Mouse (Mus musculus) hindbrain, embryonic 16.5 days (tissue): ENCODE data around the gene Crip1. TPM values are rescaled to one million over a fixed set of nuclear protein-coding genes. Genes with fewer than 3 reads are reported as not detected.
A peak's percentile ranks its signal among the peaks of the same experiment; 100 is the strongest.

ENCODE experiments used
- ATAC-seq: fragments of 200-750 bp; cut with Nextera tagmentation; 2 replicates; pipeline ENCODE4 v1.8.0; 2017; ENCODE audit warnings: moderate TSS enrichment, moderate library complexity
- H3K27ac ChIP-seq: fragments of 300-500 bp; sonication (generic); 2 replicates; pipeline ENCODE4 v1.5.1; 2014; ENCODE audit warnings: low read depth, mild to moderate bottlenecking, control low read depth, low read length, moderate library complexity
- H3K27me3 ChIP-seq: fragments of 300-500 bp; sonication (generic); replicated peaks from 2 replicates; pipeline ENCODE4 v1.6.1; 2014; ENCODE audit warnings: low read length; ENCODE audit not compliant: control insufficient read depth, insufficient read depth
- H3K36me3 ChIP-seq: fragments of 300-500 bp; sonication (generic); 2 replicates; pipeline ENCODE4 v1.6.1; 2014; ENCODE audit warnings: mild to moderate bottlenecking, low read length, moderate library complexity, mixed read lengths; ENCODE audit not compliant: control insufficient read depth, insufficient read depth
- H3K4me1 ChIP-seq: fragments of 300-500 bp; sonication (generic); 2 replicates; pipeline ENCODE4 v1.6.1; 2014; ENCODE audit warnings: low read depth, low read length; ENCODE audit not compliant: control insufficient read depth, insufficient read depth
- H3K4me2 ChIP-seq: fragments of 300-500 bp; sonication (generic); 2 replicates; pipeline ENCODE4 v1.6.1; 2014; ENCODE audit warnings: mild to moderate bottlenecking, low read length, control low read depth, moderate library complexity
- H3K4me3 ChIP-seq: fragments of 300-500 bp; sonication (generic); 2 replicates; pipeline ENCODE4 v1.5.1; 2014; ENCODE audit warnings: mild to moderate bottlenecking, low read length, control low read depth, moderate library complexity
- H3K9ac ChIP-seq: fragments of 300-500 bp; sonication (generic); 2 replicates; pipeline ENCODE4 v1.6.1; 2014; ENCODE audit warnings: low read depth, mild to moderate bottlenecking, control low read depth, low read length, moderate library complexity
- H3K9me3 ChIP-seq: fragments of 300-500 bp; sonication (generic); 2 replicates; pipeline ENCODE4 v1.6.1; 2014; ENCODE audit warnings: mild to moderate bottlenecking, low read length, moderate library complexity; ENCODE audit not compliant: control insufficient read depth
- WGBS: fragments of 180-500 bp; shearing (Covaris S2); extraction: QIAGEN DNeasy Blood & Tissue Kit; methylation state at CpG from one replicate; pipeline ENCODE4 v1.1.7; 2014; 5-methylcytosine and 5-hydroxymethylcytosine counted together
- polyA plus RNA-seq: library from polyadenylated mRNA; unstranded; fragments of >200 nt; fragmentation: Nextera tagmentation; extraction: Ambion mirVana; gene quantifications from 2 replicates; pipeline ENCODE4 v1.2.1, GENCODE M21; 2015

Gene Crip1
- polyA plus RNA-seq, 1 experiment from 2014 or later, result 29.8 TPM

- H3K36me3 ChIP-seq, result no peaks in the 10 kb centered on the region
- ATAC-seq, result no peak
- no peaks in the 10 kb centered on the region for H3K9me3 ChIP-seq
- no peaks in the 10 kb centered on the region for H3K27me3 ChIP-seq
- no peak overlapping the region for H3K4me2 ChIP-seq
- WGBS, result 80% methylated on average over 8 of the region's 8 CpGs
- no peak overlapping the region for H3K9ac ChIP-seq
- H3K4me1 ChIP-seq, result peaks cover 29% of the 10 kb centered on the region
- H3K4me3 ChIP-seq, result no peak overlapping the region
- H3K27ac ChIP-seq, result no peak overlapping the region
Measured at GRCm38 (mm10) chr12:113103846-113104451, 42.2 kb upstream of the Crip1 start.

GRCm38 (mm10) chr12:113106386-113106785 lies 39.7 kb upstream of the Crip1 start:
- H3K4me2 ChIP-seq, result no peak overlapping the region
- no peak overlapping the region for H3K4me3 ChIP-seq
- H3K36me3 ChIP-seq, result no peaks in the 10 kb centered on the region
- H3K4me1 ChIP-seq, result peaks cover 12% of the 10 kb centered on the region
- no peak overlapping the region for H3K9ac ChIP-seq
- H3K27ac ChIP-seq, result no peak overlapping the region
- ATAC-seq, result no peak
- H3K27me3 ChIP-seq, result no peaks in the 10 kb centered on the region
- WGBS, result 92% methylated on average over 6 of the region's 6 CpGs
- no peaks in the 10 kb centered on the region for H3K9me3 ChIP-seq

DNA sequence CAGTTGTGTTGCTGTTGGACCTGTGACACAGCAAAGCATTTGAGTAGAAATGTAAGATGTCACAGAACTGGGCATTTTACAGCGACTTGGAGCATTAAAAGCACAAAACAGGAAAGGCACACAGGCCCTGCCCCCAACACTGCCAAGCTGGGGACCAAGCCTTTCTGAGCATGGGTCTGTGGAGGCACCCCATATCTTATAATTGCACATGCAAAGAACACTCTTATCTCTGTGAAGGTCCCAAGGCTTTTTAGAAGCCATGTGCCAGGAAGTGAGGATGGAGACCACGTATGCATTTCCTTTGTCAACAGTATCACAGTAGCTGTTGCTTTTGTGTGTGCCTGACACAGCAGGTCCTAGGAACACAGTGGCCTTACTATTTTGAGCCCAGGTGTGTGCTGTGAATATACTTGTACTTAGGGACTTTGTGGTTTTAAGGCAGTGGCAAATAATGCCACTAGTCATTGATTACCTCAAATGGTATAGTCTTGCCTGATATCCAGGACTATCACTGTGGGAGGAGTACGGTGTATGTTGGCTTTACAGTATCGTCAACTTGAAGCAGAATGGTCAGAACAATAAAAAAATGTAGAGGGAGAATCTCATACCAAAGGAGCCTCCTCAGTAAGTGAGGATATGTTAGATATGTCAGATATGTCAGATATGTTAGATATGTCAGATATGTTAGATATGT lies 38.5 kb upstream of the Crip1 start:
- no peak overlapping the region for H3K4me2 ChIP-seq
- no peak overlapping the region for H3K27ac ChIP-seq
- H3K4me1 ChIP-seq, result peaks cover 9% of the 10 kb centered on the region
- H3K9ac ChIP-seq, result no peak overlapping the region
- H3K4me3 ChIP-seq, result no peak overlapping the region
- H3K36me3 ChIP-seq, result peaks cover 3% of the 10 kb centered on the region; the same call in 1 of the 2 replicates
- 83% methylated on average over 4 of the region's 4 CpGs for WGBS
- H3K27me3 ChIP-seq, result no peaks in the 10 kb centered on the region
- H3K9me3 ChIP-seq, result no peaks in the 10 kb centered on the region
- no peak for ATAC-seq

DNA sequence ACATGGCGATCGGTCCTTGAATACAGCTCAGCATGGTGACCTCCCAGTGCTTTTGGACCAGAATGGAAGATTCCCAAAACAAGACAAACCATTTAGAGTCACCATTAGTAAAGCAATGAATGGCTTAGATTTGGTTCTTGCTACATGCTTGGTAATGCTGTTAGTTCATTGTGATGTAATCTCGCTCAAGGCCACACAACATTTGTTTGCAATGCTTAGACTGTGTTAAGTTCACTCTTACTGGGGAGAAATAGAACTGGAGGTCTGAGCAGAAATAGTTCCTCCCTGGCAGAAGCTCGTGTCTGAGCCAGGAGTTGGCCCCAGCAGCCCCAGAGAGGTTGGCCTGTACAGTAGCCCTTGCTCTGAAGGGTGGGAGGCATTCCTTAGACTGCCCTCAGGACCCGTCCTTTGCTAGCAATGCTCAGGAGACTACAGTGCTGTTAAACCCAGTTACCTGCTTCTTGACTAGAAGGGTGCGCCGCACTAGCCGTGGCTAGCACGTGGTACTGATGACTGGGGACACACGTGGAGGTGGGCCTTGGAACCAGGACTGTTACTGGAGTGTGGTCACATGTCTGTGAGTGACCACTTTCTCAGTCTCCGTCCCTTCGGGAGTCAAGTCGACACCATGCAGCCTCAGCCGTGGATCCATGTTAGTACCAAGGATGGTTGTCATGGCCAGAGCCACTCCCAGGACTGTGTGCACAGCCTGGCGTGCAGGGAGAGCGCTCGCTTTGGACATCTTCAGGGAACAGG lies 37.4 kb upstream of the Crip1 start:
- Histone ChIP-seq H3K4me1 (peaks cover 6% of the 10 kb centered on the region), H3K9ac (no peak overlapping the region), H3K4me3 (no peak overlapping the region), H3K36me3 (peaks cover 4% of the 10 kb centered on the region; the same call in 1 of the 2 replicates), H3K4me2 (no peak overlapping the region), H3K27me3 (no peaks in the 10 kb centered on the region), H3K27ac (no peak overlapping the region), H3K9me3 (no peaks in the 10 kb centered on the region)
- 84% methylated on average over 17 of the region's 17 CpGs for WGBS
- no peak for ATAC-seq

GRCm38 (mm10) chr12:113109801-113110200 lies 36.3 kb upstream of the Crip1 start:
- no peak for ATAC-seq
- H3K4me3 ChIP-seq, result no peak overlapping the region
- no peaks in the 10 kb centered on the region for H3K9me3 ChIP-seq
- peaks cover 8% of the 10 kb centered on the region for H3K36me3 ChIP-seq
- no peak overlapping the region for H3K27ac ChIP-seq
- no peak overlapping the region for H3K4me2 ChIP-seq
- H3K4me1 ChIP-seq, result peaks cover 6% of the 10 kb centered on the region
- WGBS, result 87% methylated on average over 10 of the region's 10 CpGs
- H3K9ac ChIP-seq, result no peak overlapping the region
- no peaks in the 10 kb centered on the region for H3K27me3 ChIP-seq

DNA sequence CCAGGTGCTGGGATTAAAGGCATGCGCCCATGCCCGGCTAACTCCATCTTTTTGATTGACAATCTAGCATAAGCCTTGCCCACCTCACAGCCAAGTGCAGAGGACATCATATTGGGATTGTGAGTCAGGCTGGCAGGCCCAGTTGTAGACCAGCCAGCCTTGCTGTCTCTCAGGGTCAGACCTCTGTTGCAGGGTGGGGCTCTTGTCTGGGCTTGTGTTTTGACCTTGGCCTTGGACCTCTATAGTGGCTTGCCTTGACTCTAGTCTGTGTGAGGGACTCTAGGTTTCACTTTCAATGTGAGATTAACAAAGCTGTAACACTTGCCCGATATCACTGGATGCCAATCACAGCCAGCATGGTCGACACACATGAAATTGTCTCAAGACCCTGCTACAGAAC lies 32.0 kb upstream of the Crip1 start:
- H3K27me3 ChIP-seq, result no peaks in the 10 kb centered on the region
- no peak overlapping the region for H3K27ac ChIP-seq
- no peak overlapping the region for H3K4me2 ChIP-seq
- no peak overlapping the region for H3K9ac ChIP-seq
- no peak for ATAC-seq
- peaks cover 12% of the 10 kb centered on the region for H3K36me3 ChIP-seq
- no peak overlapping the region for H3K4me3 ChIP-seq
- 90% methylated on average over 4 of the region's 4 CpGs for WGBS
- no peaks in the 10 kb centered on the region for H3K9me3 ChIP-seq
- peaks cover 6% of the 10 kb centered on the region; the same call in 1 of the 2 replicates for H3K4me1 ChIP-seq

DNA sequence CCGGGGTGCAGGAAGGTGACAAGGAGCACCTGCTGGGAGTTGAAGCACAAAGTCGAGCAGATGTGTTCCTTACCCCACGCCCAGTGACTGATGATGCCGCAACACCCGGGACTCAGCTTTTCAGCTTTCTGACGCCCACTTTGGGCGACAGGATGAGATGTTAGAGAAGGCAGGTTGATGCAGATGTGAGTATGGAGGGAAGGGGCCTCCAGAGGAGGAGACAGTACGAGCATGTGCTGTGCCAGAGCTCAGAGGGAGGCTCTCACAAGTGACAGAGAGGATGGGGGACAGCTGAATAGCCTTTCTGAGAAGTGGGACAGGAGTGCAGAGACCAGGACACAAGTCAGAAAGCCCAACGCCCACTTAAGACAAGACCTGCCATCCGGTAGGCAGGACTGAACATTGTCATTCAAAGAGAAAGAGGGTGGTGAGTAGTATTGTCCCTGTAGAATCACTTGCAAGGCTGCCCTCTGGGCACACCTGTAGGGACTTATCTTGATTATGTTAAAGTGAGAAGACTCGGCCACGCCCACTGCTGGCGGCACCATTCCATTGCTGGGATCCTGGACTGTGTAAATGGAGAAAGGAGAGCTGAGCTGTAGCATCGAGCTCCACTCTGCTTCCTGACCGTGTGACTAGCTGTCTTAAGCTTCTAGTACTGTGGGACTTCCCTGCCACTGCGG lies 31.1 kb upstream of the Crip1 start:
- no peak for ATAC-seq
- H3K27ac ChIP-seq, result no peak overlapping the region
- no peak overlapping the region for H3K9ac ChIP-seq
- H3K9me3 ChIP-seq, result no peaks in the 10 kb centered on the region
- H3K36me3 ChIP-seq, result peaks cover 13% of the 10 kb centered on the region
- WGBS, result 85% methylated on average over 16 of the region's 16 CpGs
- H3K4me1 ChIP-seq, result peaks cover 6% of the 10 kb centered on the region; the same call in 1 of the 2 replicates
- H3K27me3 ChIP-seq, result no peaks in the 10 kb centered on the region
- no peak overlapping the region for H3K4me2 ChIP-seq
- H3K4me3 ChIP-seq, result no peak overlapping the region

DNA sequence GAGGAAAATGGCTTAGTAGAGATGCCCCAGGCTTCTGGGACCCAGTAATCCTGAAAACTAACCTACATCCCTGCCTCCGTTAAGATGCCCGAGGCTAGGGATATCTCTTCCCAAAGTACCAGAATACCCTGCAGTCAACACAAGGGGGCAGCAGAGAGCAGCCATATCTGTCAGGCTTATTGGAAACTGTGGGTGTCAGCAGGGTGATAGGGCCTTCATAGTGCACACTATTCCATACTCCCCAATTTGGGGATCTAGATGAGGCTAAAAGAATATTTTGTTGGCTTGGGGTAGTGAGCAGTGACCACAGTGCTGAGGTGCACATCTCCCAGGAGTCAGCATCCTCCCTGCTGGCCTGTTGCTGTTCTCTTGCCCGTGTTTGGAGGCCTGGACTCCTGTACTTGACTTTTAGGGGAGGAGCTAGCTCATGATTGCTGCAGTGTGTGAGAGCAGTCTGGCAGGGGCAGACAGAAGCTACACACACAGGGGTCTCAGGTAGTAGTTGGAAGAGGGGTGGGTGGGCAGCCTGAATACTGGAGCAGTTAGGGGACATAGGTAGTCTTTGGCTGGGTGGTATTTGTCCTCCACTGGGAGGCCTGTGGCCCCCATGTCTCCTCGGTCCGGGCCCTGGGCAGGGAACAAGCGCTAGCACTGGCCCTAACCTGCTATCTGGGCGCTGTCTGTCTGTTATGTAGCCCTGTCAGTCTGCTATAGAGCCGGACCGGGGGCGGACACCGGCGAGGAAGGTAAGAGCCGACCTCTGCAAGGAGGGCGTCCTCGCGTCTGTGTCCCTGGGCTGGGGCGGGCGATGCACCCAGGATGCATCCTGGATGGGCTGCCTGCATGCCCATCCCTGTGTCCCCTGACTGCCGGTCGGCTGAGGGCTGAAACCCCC lies 26.4 kb upstream of the Crip1 start:
- Histone ChIP-seq H3K4me1 (no peaks in the 10 kb centered on the region), H3K27me3 (no peaks in the 10 kb centered on the region), H3K36me3 (peaks cover 38% of the 10 kb centered on the region), H3K9me3 (no peaks in the 10 kb centered on the region), H3K4me2 (no peak overlapping the region), H3K27ac (no peak overlapping the region), H3K4me3 (no peak overlapping the region), H3K9ac (no peak overlapping the region; the same call in 1 of the 2 replicates)
- ATAC-seq, result peak; percentile 55
- 85% methylated on average over 18 of the region's 20 CpGs for WGBS
